Mouse (Mus musculus) C2C12 (cell line): ENCODE results near the gene 4933406M09Rik. TPM values are rescaled to one million over a fixed set of nuclear protein-coding genes. Genes with fewer than 3 reads are reported as not detected.
A peak's percentile ranks its signal among the peaks of the same experiment; 100 is the strongest.

ENCODE experiments used
- H3K27me3 ChIP-seq: one replicate; pipeline ENCODE4 v1.6.1; 2011; ENCODE audit not compliant: control insufficient read depth, insufficient read depth, insufficient read length
- H3K36me3 ChIP-seq: one replicate; pipeline ENCODE4 v1.6.1; 2011; ENCODE audit not compliant: control insufficient read depth, insufficient read depth
- H3K4me3 ChIP-seq: one replicate; pipeline ENCODE4 v1.5.1; 2011; ENCODE audit warnings: mild to moderate bottlenecking, control low read depth; ENCODE audit not compliant: poor library complexity, insufficient read depth, severe bottlenecking
- H3K79me2 ChIP-seq: one replicate; pipeline ENCODE4 v1.6.1; 2011; ENCODE audit not compliant: control insufficient read depth, insufficient read depth
- H3K79me3 ChIP-seq: one replicate; pipeline ENCODE4 v1.6.1; 2011; ENCODE audit warnings: low read depth, control low read depth
- H3ac ChIP-seq: one replicate; pipeline ENCODE3; 2011; ENCODE audit warnings: low read depth; ENCODE audit not compliant: control insufficient read depth, insufficient read length
- CEBPB ChIP-seq: IDR thresholded peaks from one replicate; pipeline ENCODE4 v1.6.1; 2011; ENCODE audit warnings: low read depth, mild to moderate bottlenecking, control low read depth, moderate library complexity
- CTCF ChIP-seq: IDR thresholded peaks from one replicate; pipeline ENCODE4 v1.5.1; 2011; ENCODE audit not compliant: control insufficient read depth, insufficient read depth, insufficient read length
- FOSL1 ChIP-seq: IDR thresholded peaks from one replicate; pipeline ENCODE4 v1.8.0; 2011; ENCODE audit warnings: mild to moderate bottlenecking, low read length; ENCODE audit not compliant: poor library complexity, insufficient read depth, severe bottlenecking
- MAX ChIP-seq: IDR thresholded peaks from one replicate; pipeline ENCODE4 v1.6.1; 2011; ENCODE audit warnings: mild to moderate bottlenecking, control low read depth
- MYOD1 ChIP-seq: IDR thresholded peaks from one replicate; pipeline ENCODE4 v1.6.1; 2011; ENCODE audit warnings: low read depth; ENCODE audit not compliant: control insufficient read depth, insufficient read length
- MYOG ChIP-seq: IDR thresholded peaks from one replicate; pipeline ENCODE4 v1.6.1; 2011; ENCODE audit not compliant: control insufficient read depth, insufficient read length; ENCODE audit errors: extremely low read depth
- USF1 ChIP-seq: IDR thresholded peaks from one replicate; pipeline ENCODE4 v1.6.1; 2011; ENCODE audit warnings: low read depth, mild to moderate bottlenecking, control low read depth, moderate library complexity
- polyA plus RNA-seq: library from polyadenylated mRNA; unstranded; fragments of >200 nt; fragmentation: generic; extraction: Trizol; gene quantifications from one replicate; pipeline ENCODE4 v1.2.1, GENCODE M21; 2012; ENCODE audit warnings: missing spikeins

4933406M09Rik gene
- polyA plus RNA-seq, 1 experiment = not detected

GRCm38 (mm10) chr1:134384581-134384980 lies 1.2 kb upstream of the 4933406M09Rik start:
- H3K79me2 ChIP-seq = no peaks in the 10 kb centered on the region
- no peak overlapping the region for H3ac ChIP-seq
- TF ChIP-seq CTCF = no peak
- H3K4me3 ChIP-seq = no peak overlapping the region
- peaks cover 7% of the 10 kb centered on the region for H3K27me3 ChIP-seq
- no peaks in the 10 kb centered on the region for H3K79me3 ChIP-seq
- no peaks in the 10 kb centered on the region for H3K36me3 ChIP-seq

GRCm38 (mm10) chr1:134385176-134385575 lies 564 bp upstream of the 4933406M09Rik start:
- Histone ChIP-seq H3K36me3 (no peaks in the 10 kb centered on the region), H3K27me3 (peaks cover 7% of the 10 kb centered on the region), H3K4me3 (no peak overlapping the region), H3ac (no peak overlapping the region), H3K79me2 (no peaks in the 10 kb centered on the region), H3K79me3 (no peaks in the 10 kb centered on the region)
- TF ChIP-seq USF1 (no peak), MYOG (no peak), MYOD1 (no peak), MAX (no peak), CEBPB (no peak), FOSL1 (no peak), CTCF (no peak)

- Histone ChIP-seq H3K27me3 (peaks cover 5% of the 10 kb centered on the region), H3K36me3 (no peaks in the 10 kb centered on the region), H3K4me3 (no peak overlapping the region), H3K79me2 (no peaks in the 10 kb centered on the region), H3ac (peak overlapping the region; percentile 32), H3K79me3 (no peaks in the 10 kb centered on the region)
- TF ChIP-seq MAX (no peak), CEBPB (no peak), MYOG (no peak), FOSL1 (no peak), USF1 (no peak), CTCF (no peak), MYOD1 (no peak)
Observed at GRCm38 (mm10) chr1:134393827-134394226, 8.1 kb downstream of the 4933406M09Rik start.

GRCm38 (mm10) chr1:134398210-134398609 lies 12.5 kb downstream of the 4933406M09Rik start:
- Histone ChIP-seq H3ac (no peak overlapping the region), H3K79me2 (no peaks in the 10 kb centered on the region), H3K27me3 (no peaks in the 10 kb centered on the region), H3K79me3 (no peaks in the 10 kb centered on the region), H3K4me3 (no peak overlapping the region), H3K36me3 (no peaks in the 10 kb centered on the region)
- no peak for TF ChIP-seq USF1
- TF ChIP-seq MAX = no peak
- no peak for TF ChIP-seq MYOG
- no peak for TF ChIP-seq FOSL1
- TF ChIP-seq CEBPB = no peak
- TF ChIP-seq CTCF = no peak
- TF ChIP-seq MYOD1 = no peak

GRCm38 (mm10) chr1:134399735-134400134 lies 14.0 kb downstream of the 4933406M09Rik start:
- Histone ChIP-seq H3K79me2 (no peaks in the 10 kb centered on the region), H3K4me3 (no peak overlapping the region), H3K79me3 (no peaks in the 10 kb centered on the region), H3K36me3 (no peaks in the 10 kb centered on the region), H3K27me3 (no peaks in the 10 kb centered on the region), H3ac (no peak overlapping the region)
- TF ChIP-seq USF1 (no peak), CTCF (no peak), MYOG (no peak), MAX (no peak), CEBPB (no peak), MYOD1 (no peak), FOSL1 (no peak)
